Mouse (Mus musculus) induced T-regulatory cell, adult 2 months (primary cell): Measurements from ENCODE around the gene Wnt10a.

ENCODE experiments used
- DNase-seq: peaks from one replicate; pipeline ENCODE4 v3.0.0-alpha.2; 2012; ENCODE audit warnings: low read depth

The Wnt10a gene

GRCm38 (mm10) chr1:74791249-74791648 lies at the start of gene Wnt10a:
Gene Wnt10a (plus strand): TSS chr1:74791516.
- DNase-seq = peak; percentile 35

- no peak for DNase-seq
Measured at GRCm38 (mm10) chr1:74747335-74747734, 44.0 kb upstream of the Wnt10a start.

- peak; percentile 34 for DNase-seq
Measured at GRCm38 (mm10) chr1:74748643-74749271, 42.6 kb upstream of the Wnt10a start, which contains the start of gene Prkag3. Gene Prkag3 (minus strand): TSS chr1:74749221.

- DNase-seq = no peak
Measured at GRCm38 (mm10) chr1:74749301-74749700, 42.0 kb upstream of the Wnt10a start.

GRCm38 (mm10) chr1:74750683-74751082 lies 40.6 kb upstream of the Wnt10a start:
- no peak for DNase-seq

GRCm38 (mm10) chr1:74752150-74752549 lies 39.2 kb upstream of the Wnt10a start:
- no peak for DNase-seq

- no peak for DNase-seq
Measured at GRCm38 (mm10) chr1:74752833-74753232, 38.5 kb upstream of the Wnt10a start.

- no peak for DNase-seq
Measured at GRCm38 (mm10) chr1:74753266-74753974, 37.9 kb upstream of the Wnt10a start.

GRCm38 (mm10) chr1:74754175-74754785 lies 37.0 kb upstream of the Wnt10a start:
- no peak for DNase-seq

GRCm38 (mm10) chr1:74759773-74760172 lies 31.5 kb upstream of the Wnt10a start:
- no peak for DNase-seq

- DNase-seq = peak; percentile 82
Measured at GRCm38 (mm10) chr1:74763081-74763480, 28.2 kb upstream of the Wnt10a start.

GRCm38 (mm10) chr1:74770727-74771466 lies 20.4 kb upstream of the Wnt10a start:
- DNase-seq = no peak

- no peak for DNase-seq
Measured at GRCm38 (mm10) chr1:74771467-74771844, 19.9 kb upstream of the Wnt10a start.

- DNase-seq = no peak
Measured at GRCm38 (mm10) chr1:74771845-74771930, 19.6 kb upstream of the Wnt10a start, which contains the start of gene Wnt6. Gene Wnt6 (plus strand): TSS chr1:74771892.

- peak; percentile 31 for DNase-seq
Measured at GRCm38 (mm10) chr1:74771931-74772620, 19.2 kb upstream of the Wnt10a start.

- DNase-seq = peak; percentile 81
Measured at GRCm38 (mm10) chr1:74773136-74773535, 18.2 kb upstream of the Wnt10a start.

- no peak for DNase-seq
Measured at GRCm38 (mm10) chr1:74774062-74774461, 17.3 kb upstream of the Wnt10a start.

- DNase-seq = no peak
Measured at GRCm38 (mm10) chr1:74775816-74776215, 15.5 kb upstream of the Wnt10a start.

GRCm38 (mm10) chr1:74778934-74779486 lies 12.3 kb upstream of the Wnt10a start:
- no peak for DNase-seq

- DNase-seq = no peak
Measured at GRCm38 (mm10) chr1:74782045-74782444, 9.3 kb upstream of the Wnt10a start.

GRCm38 (mm10) chr1:74783554-74783953 lies 7.8 kb upstream of the Wnt10a start:
- no peak for DNase-seq
